23 mouse cellular contexts compared by ENCODE assay signal in the genomic region with DNA sequence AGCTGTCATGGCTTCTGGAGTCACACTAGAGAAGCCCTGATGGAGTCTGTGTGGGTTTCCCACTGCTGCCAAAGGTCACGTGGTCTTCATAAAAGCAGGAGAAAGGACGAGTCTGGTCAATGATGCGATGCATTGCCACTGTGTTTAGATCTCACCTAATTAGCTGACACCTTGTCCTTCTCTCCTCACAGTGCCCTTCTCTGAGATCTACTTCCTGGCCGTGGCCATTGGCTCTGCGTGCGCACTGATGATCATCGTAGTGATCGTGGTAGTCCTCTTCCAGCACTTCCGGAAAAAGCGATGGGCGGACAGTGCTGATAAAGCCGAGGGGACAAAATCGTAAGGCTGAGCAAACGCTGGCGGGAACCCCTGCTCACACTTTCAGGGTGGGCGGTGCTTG. TPM values are rescaled to one million over a fixed set of nuclear protein-coding genes. Genes with fewer than 3 reads are reported as not detected.
"Had no signal": no experiment of that assay in that cellular context is flagged by ENCODE, and none has a peak within 500 bp of the region (broad histone marks: within the 10 kb centered on the region; RNA-seq: fewer than 3 reads in every experiment).

No protein-coding gene starts in this region.

- H3K36me3 ChIP-seq: liver, embryonic 13.5 days; lung, embryonic 15.5 days; midbrain, embryonic 10.5 days; midbrain, embryonic 12.5 days; neural tube, embryonic 12.5 days; stomach, embryonic 15.5 days had no signal

- H3K9me3 ChIP-seq: liver, embryonic 13.5 days; liver, embryonic 15.5 days; lung, embryonic 15.5 days; midbrain, embryonic 10.5 days; midbrain, embryonic 12.5 days; neural tube, embryonic 12.5 days; stomach, embryonic 15.5 days had no signal

- H3K9ac ChIP-seq: liver, embryonic 13.5 days; liver, embryonic 15.5 days; liver, postnatal 0 days; lung, embryonic 15.5 days; midbrain, embryonic 12.5 days; neural tube, embryonic 12.5 days; stomach, embryonic 15.5 days had no signal

- H3K27ac ChIP-seq: liver, embryonic 13.5 days; liver, embryonic 15.5 days; lung, embryonic 15.5 days; macrophage; midbrain, embryonic 10.5 days; midbrain, embryonic 12.5 days; neural tube, embryonic 12.5 days; stomach, embryonic 15.5 days had no signal

- ATAC-seq: liver, postnatal 0 days; lung, postnatal 0 days had no signal

- H3K4me3 ChIP-seq: liver, embryonic 13.5 days; liver, embryonic 15.5 days; lung, embryonic 15.5 days; midbrain, embryonic 10.5 days; midbrain, embryonic 12.5 days; neural tube, embryonic 12.5 days; stomach, embryonic 15.5 days had no signal

- DNase-seq: liver, embryonic 13.5 days; liver, postnatal 0 days; lung, adult 2 months; lung, postnatal 14 days; lung, postnatal 36 days; midbrain, embryonic 14.5 days; right cerebral cortex, postnatal 14 days; thymus, adult 2 months; thymus, postnatal 25 days; thymus, postnatal 4 days had no signal

- H3K4me1 ChIP-seq: lung, embryonic 15.5 days; neural tube, embryonic 12.5 days; stomach, embryonic 15.5 days had no signal

RNA-seq across cellular contexts. Expression of a gene that starts 7.4 kb away (rescaled TPM):
- total RNA-seq: megakaryocyte progenitor cell, adult 5-6 weeks; monocyte, adult 5-6 weeks had no signal
- polyA plus RNA-seq: macrophage; neural tube, embryonic 14.5 days had no signal

RNA-seq across cellular contexts. Expression of a gene that starts 32.0 kb away (rescaled TPM):
- total RNA-seq: midbrain, postnatal 0 days had no signal
- polyA plus RNA-seq: neural tube, embryonic 14.5 days; testis, adult 2 months had no signal

RNA-seq across cellular contexts. Expression of a gene that starts 37.5 kb away (rescaled TPM):
- total RNA-seq: megakaryocyte progenitor cell, adult 5-6 weeks; midbrain, postnatal 0 days had no signal
- polyA plus RNA-seq: liver, embryonic 13.5 days; liver, embryonic 15.5 days; liver, postnatal 0 days; macrophage; midbrain, embryonic 10.5 days; midbrain, embryonic 12.5 days; midbrain, embryonic 14.5 days; neural tube, embryonic 12.5 days had no signal
